Mouse (Mus musculus) intestine, postnatal 0 days (tissue): ENCODE data around the gene Nfat5. TPM values are rescaled to one million over a fixed set of nuclear protein-coding genes. Genes with fewer than 3 reads are reported as not detected.

Experiments used
- ATAC-seq: fragments of 200-750 bp; cut with Nextera tagmentation; 2 replicates; pipeline ENCODE4 v1.8.0; 2017; ENCODE audit warnings: mild to moderate bottlenecking, moderate TSS enrichment, moderate library complexity
- H3K27ac ChIP-seq: fragments of 300-500 bp; sonication (generic); 2 replicates; pipeline ENCODE4 v1.5.1; 2014; ENCODE audit warnings: mild to moderate bottlenecking, low read depth, low read length, moderate library complexity
- H3K27me3 ChIP-seq: fragments of 300-500 bp; sonication (generic); replicated peaks from 2 replicates; pipeline ENCODE4 v1.6.1; 2014; ENCODE audit warnings: low read length, mixed read lengths; ENCODE audit not compliant: control insufficient read depth, insufficient read depth
- H3K36me3 ChIP-seq: fragments of 300-500 bp; sonication (generic); 2 replicates; pipeline ENCODE4 v1.6.1; 2014; ENCODE audit warnings: mild to moderate bottlenecking, moderate library complexity; ENCODE audit not compliant: control insufficient read depth, insufficient read depth
- H3K4me1 ChIP-seq: fragments of 300-500 bp; sonication (generic); replicated peaks from 2 replicates; pipeline ENCODE4 v1.6.1; 2014; ENCODE audit warnings: antibody characterized with exemption, low read length, mixed read lengths; ENCODE audit not compliant: control insufficient read depth, insufficient read depth
- H3K4me2 ChIP-seq: fragments of 300-500 bp; sonication (generic); replicated peaks from 2 replicates; pipeline ENCODE4 v1.6.1; 2014; ENCODE audit warnings: low read depth, mild to moderate bottlenecking, moderate library complexity
- H3K4me3 ChIP-seq: fragments of 300-500 bp; sonication (generic); 2 replicates; pipeline ENCODE4 v1.5.1; 2014; ENCODE audit warnings: low read depth, low read length
- H3K9ac ChIP-seq: fragments of 300-500 bp; sonication (generic); 2 replicates; pipeline ENCODE4 v1.6.1; 2014; ENCODE audit warnings: mild to moderate bottlenecking, low read depth, low read length
- H3K9me3 ChIP-seq: fragments of 300-500 bp; sonication (generic); 2 replicates; pipeline ENCODE4 v1.6.1; 2016; ENCODE audit warnings: mixed run types; ENCODE audit not compliant: control insufficient read depth
- CTCF ChIP-seq: sonication (generic); IDR thresholded peaks from 2 replicates; pipeline ENCODE4 v1.5.1; 2016; ENCODE audit warnings: low read depth, mild to moderate bottlenecking, control low read depth, antibody characterized with exemption, moderate library complexity
- WGBS: fragments of 180-500 bp; shearing (Covaris S2); extraction: QIAGEN DNeasy Blood & Tissue Kit; methylation state at CpG from one replicate; pipeline ENCODE4 v1.1.7; 2014; 5-methylcytosine and 5-hydroxymethylcytosine counted together
- polyA plus RNA-seq: library from polyadenylated mRNA; unstranded; fragments of >200 nt; fragmentation: Nextera tagmentation; extraction: Ambion mirVana; gene quantifications from 2 replicates; pipeline ENCODE4 v1.2.1, GENCODE M21; 2015

Nfat5 gene
- polyA plus RNA-seq, 1 experiment from 2014 or later: 4.8 TPM

DNA sequence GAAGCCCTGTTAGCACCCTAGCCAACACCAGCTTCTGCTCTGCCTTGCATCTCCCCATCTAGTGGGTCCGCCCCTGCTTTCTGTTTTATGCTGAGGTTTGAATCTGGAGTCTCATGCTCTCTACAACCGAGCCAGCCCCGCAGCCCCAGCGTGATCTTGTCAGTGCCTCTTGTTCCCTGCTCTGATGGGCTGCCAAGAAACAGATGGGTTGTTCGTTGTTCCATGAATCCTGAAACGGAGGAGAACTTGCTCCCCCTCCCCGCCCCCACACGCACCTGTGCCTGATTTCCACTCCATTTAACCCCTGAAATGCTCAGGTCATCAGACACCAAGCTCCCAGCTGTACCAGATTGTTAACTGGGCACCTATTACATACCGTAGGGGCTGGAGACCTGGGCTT lies 106.2 kb downstream of the Nfat5 start:
- TF ChIP-seq CTCF: no peak
- no peaks in the 10 kb centered on the region for H3K27me3 ChIP-seq
- ATAC-seq: no peak
- WGBS: 53% methylated on average over 9 of the region's 9 CpGs
- no peak overlapping the region for H3K9ac ChIP-seq
- H3K4me1 ChIP-seq: no peaks in the 10 kb centered on the region
- H3K9me3 ChIP-seq: no peaks in the 10 kb centered on the region
- no peak overlapping the region for H3K27ac ChIP-seq
- H3K4me2 ChIP-seq: no peak overlapping the region
- no peak overlapping the region for H3K4me3 ChIP-seq
- H3K36me3 ChIP-seq: no peaks in the 10 kb centered on the region

DNA sequence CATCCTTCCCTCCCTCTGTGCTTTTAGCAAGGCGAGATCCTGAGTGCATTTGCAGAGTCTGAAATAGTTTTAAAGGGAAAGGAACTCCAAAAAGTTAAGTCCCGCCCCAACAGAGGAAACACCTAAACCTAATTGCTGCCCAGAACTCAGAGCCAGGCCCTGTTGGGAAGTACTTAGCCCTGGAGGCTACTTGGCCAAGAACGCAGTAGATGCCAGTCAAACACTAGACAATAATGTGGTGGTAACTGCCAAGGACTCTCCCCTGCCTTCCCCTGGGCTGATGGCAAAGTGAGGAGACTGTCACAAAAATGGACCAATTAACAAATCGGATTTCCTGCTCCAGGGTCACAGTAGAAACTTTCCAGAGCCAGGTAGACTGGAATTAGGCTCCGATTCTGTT lies 108.6 kb downstream of the Nfat5 start:
- WGBS: 84% methylated on average over 5 of the region's 5 CpGs
- ATAC-seq: no peak
- Histone ChIP-seq H3K4me3 (no peak overlapping the region), H3K27me3 (no peaks in the 10 kb centered on the region), H3K4me2 (no peak overlapping the region), H3K9me3 (no peaks in the 10 kb centered on the region), H3K4me1 (no peaks in the 10 kb centered on the region), H3K36me3 (no peaks in the 10 kb centered on the region), H3K27ac (no peak overlapping the region), H3K9ac (no peak overlapping the region)
- no peak for TF ChIP-seq CTCF

DNA sequence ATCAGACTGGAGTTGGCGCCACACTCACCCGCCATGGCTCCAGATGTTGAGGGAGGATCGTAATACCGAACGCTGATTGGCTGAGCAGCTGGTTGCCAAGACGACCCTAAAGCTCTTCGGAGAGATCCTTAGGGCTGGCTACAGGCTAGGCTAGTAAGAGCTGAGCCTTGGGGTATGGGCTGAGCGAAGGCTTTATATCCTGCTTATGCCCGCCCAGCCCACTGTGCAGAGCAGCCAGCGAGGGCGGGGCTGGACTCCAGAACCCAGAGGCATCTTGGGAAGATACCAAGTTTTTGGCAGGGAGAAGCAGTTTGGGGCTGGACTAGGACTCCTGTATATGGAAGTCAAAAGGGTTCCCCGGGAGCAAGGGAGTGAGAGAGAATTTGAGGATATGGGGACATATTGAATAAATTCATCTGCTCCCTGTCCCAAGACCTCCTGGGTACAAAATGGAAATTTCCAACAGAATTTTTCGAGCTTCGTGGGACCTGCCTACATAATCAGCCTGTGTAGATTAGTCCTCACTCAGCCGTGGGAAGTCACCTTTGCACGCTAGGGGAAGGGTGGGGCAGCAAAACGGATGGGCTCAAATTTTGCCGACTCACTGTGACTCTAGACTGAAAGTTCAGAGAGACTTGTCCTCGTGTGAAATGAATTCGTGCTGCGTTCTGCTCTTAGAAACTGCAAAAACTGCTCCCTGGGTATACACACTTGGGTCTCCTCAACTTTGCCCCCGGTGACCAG lies 109.9 kb downstream of the Nfat5 start, which contains the start of gene Nqo1:
TSS of gene Nqo1 (minus strand) at position 169 of the 744 bp plus-strand sequence.
- WGBS: 11% methylated on average over 22 of the region's 22 CpGs
- no peak for TF ChIP-seq CTCF
- Histone ChIP-seq H3K27me3 (no peaks in the 10 kb centered on the region), H3K27ac (no peak within 1 kb of the TSS), H3K4me1 (no peaks in the 10 kb centered on the region), H3K36me3 (no peaks in the 10 kb centered on the region), H3K9ac (no peak within 1 kb of the TSS), H3K4me3 (peak within 1 kb of the TSS; percentile 25), H3K9me3 (no peaks in the 10 kb centered on the region), H3K4me2 (peak within 1 kb of the TSS; percentile 58)
- peak; percentile 93 for ATAC-seq

DNA sequence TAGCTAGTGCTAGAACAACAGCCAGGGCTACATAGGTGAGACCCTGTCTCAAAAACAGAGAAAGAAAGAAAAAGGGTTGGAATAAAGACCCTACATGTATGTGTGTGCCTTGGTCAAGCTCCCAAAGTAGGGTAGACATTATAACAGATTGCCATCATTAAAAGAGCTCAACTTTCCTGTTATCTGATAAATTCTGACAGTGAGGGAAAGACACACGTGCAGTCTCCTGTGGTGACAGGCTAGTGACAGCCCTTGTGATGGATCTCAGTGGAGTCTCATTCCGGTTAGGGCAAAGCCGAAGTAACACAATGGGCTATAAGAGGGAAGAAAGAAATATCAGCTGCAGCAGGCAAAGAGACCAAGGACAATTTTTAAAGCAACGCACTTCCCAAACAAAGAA lies 110.8 kb downstream of the Nfat5 start:
- Histone ChIP-seq H3K9ac (no peak overlapping the region), H3K9me3 (no peaks in the 10 kb centered on the region), H3K27me3 (no peaks in the 10 kb centered on the region), H3K4me3 (no peak overlapping the region), H3K4me1 (no peaks in the 10 kb centered on the region), H3K36me3 (no peaks in the 10 kb centered on the region), H3K4me2 (no peak overlapping the region), H3K27ac (no peak overlapping the region)
- no peak for ATAC-seq
- WGBS: 71% methylated on average over 4 of the region's 4 CpGs
- no peak for TF ChIP-seq CTCF

DNA sequence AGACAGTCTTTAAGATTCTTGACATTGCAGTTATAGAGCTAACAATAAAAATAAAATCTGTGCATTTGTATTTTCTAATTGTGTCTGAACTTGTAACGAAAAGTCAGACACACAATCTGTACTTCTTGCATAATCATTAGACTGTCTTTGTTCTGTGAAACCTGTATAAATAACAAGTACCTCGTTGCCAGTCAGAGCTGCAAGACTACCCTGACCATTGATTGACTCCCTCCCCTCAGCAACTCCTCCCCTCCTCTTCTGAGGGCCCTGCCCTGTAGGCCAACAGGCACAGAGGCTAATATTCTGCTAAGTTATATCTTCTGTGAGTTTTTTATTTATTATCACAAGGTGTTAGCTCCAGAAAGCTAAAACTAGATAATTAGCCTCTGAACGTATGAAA lies 112.7 kb downstream of the Nfat5 start:
- H3K27me3 ChIP-seq: no peaks in the 10 kb centered on the region
- H3K9me3 ChIP-seq: no peaks in the 10 kb centered on the region
- no peak for TF ChIP-seq CTCF
- no peak for ATAC-seq
- H3K4me3 ChIP-seq: no peak overlapping the region
- no peak overlapping the region for H3K27ac ChIP-seq
- H3K4me2 ChIP-seq: no peak overlapping the region
- peaks cover 13% of the 10 kb centered on the region for H3K36me3 ChIP-seq
- WGBS: 31% methylated on average over 3 of the region's 3 CpGs
- no peaks in the 10 kb centered on the region for H3K4me1 ChIP-seq
- H3K9ac ChIP-seq: no peak overlapping the region

DNA sequence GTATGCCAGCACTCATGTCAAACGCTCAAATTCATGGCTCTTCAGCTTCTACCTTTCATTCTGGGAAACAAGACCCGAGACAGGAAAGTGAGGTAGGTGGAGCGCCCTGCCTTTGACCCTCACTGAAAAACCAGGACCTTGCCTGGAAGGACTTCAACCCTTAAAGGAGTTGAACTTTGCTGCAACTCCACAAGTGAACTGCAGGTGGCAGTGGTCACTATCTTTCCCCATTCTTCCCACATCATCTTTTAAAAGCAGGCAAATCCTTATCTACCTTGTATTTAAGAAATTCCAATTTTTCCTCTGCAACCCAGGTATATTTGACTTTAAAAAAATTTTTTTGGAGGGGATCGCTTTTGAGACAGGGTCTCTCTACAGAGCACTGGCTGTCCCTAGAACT lies 118.1 kb downstream of the Nfat5 start:
- no peak overlapping the region for H3K4me3 ChIP-seq
- H3K27me3 ChIP-seq: no peaks in the 10 kb centered on the region
- ATAC-seq: no peak
- peaks cover 61% of the 10 kb centered on the region for H3K36me3 ChIP-seq
- H3K9ac ChIP-seq: no peak overlapping the region
- no peak overlapping the region for H3K4me2 ChIP-seq
- TF ChIP-seq CTCF: peak; percentile 81
- WGBS: 59% methylated on average over 4 of the region's 4 CpGs
- no peak overlapping the region for H3K27ac ChIP-seq
- no peaks in the 10 kb centered on the region for H3K4me1 ChIP-seq
- no peaks in the 10 kb centered on the region for H3K9me3 ChIP-seq
